Mouse (Mus musculus): ENCODE measurements at regions not wholly inside any gene's neighbourhood (a gene's known extent, or its start where the extent isn't known, plus 50 kb on each side); places are given as distances from the start of the nearest gene placed in this dataset.

DNA sequence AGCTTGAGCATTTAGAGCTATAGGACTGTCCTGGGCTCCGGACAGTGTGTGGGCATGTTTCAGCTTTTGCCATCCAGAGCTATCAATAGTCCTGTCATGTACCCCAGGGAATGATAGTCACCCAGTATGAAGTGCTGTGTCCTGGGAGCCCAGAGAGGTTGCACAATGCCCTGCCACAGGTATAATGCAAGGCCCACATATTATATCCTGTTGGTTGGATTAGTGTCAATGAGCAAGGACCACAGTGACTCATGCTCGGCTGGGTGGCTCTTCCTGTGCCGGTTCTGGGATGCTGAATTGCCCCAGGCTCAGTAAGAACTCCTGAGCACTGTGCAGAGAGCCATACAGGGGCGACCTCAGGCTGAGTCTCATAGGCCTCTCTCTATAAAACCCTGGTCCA lies 54.5 kb upstream of the Ccnd1 start:
- no peak for DNase-seq (ENCODE audit: low read depth, low spot score)

DNA sequence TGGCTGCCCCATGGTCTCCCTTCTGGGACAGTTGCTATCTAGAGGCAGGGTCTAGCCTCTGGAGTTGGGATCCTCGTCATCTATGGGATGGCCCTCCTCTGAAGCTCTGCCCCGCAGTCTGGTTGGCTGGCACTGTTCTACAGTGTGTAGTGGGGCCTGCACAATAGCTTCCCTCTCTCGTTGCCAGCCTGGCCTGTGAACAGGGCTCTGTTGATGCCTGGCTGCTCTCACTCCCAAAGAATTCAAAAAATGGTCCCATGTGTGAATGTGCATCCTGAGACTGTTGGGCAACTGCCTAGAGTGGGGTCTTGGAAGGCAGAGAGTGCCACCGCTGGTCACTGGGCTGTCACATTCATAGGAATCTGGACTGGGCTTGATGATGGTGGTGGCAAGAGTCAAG lies 53.8 kb upstream of the Ccnd1 start:
- DNase-seq (ENCODE audit: low read depth, low spot score) = peak; percentile 68

DNA sequence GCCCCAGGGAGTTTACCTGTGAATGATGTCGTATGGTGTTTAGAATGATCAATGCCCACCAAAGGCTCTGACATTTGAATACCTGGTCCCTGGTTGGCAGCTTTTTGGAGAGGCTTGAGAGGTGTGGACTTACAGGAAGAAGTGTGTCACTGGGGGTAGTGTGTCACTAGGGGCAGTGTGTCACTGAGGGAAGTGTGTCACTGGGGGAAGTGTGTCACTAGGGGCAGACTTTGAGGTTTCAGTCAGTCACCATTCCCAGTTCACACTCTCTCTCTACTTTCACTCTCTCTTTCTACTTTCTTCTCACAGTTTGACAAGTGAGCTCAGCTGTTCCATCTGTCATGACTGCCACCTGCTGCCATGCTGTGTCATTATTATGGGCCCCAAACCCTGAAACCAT lies 52.0 kb upstream of the Ccnd1 start:
- DNase-seq (ENCODE audit: low read depth, low spot score) = no peak

All from brain, adult 2 months (tissue).